Mouse (Mus musculus): ENCODE results near the gene Wwox.

The Wwox gene

GRCm38 (mm10) chr8:114847666-114848065 lies 408.2 kb downstream of the Wwox start:
- DNase-seq (ENCODE audit: inconsistent age in 2 of 2, low spot score in 1 of 2), result peak in 1 of 2 experiments; percentile 76

GRCm38 (mm10) chr8:114849461-114849860 lies 410.0 kb downstream of the Wwox start:
- no peak for DNase-seq (ENCODE audit: inconsistent age in 2 of 2, low spot score in 1 of 2)

GRCm38 (mm10) chr8:114850014-114850870 lies 410.8 kb downstream of the Wwox start:
- no peak for DNase-seq (ENCODE audit: inconsistent age in 2 of 2, low spot score in 1 of 2)

- no peak for DNase-seq (ENCODE audit: inconsistent age in 2 of 2, low spot score in 1 of 2)
Observed at GRCm38 (mm10) chr8:114853765-114854164, 414.3 kb downstream of the Wwox start.

- no peak for DNase-seq (ENCODE audit: inconsistent age in 2 of 2, low spot score in 1 of 2)
Observed at GRCm38 (mm10) chr8:114855833-114856232, 416.4 kb downstream of the Wwox start.

GRCm38 (mm10) chr8:114865911-114866310 lies 426.5 kb downstream of the Wwox start:
- peak in 1 of 2 experiments; percentile 35 for DNase-seq (ENCODE audit: inconsistent age in 2 of 2, low spot score in 1 of 2)

- no peak for DNase-seq (ENCODE audit: inconsistent age in 2 of 2, low spot score in 1 of 2)
Observed at GRCm38 (mm10) chr8:114869321-114869720, 429.9 kb downstream of the Wwox start.

GRCm38 (mm10) chr8:114870410-114870809 lies 431.0 kb downstream of the Wwox start:
- DNase-seq (ENCODE audit: inconsistent age in 2 of 2, low spot score in 1 of 2), result no peak

- DNase-seq (ENCODE audit: inconsistent age in 2 of 2, low spot score in 1 of 2), result no peak
Observed at GRCm38 (mm10) chr8:114872491-114872890, 433.0 kb downstream of the Wwox start.

- DNase-seq (ENCODE audit: inconsistent age in 2 of 2, low spot score in 1 of 2), result no peak
Observed at GRCm38 (mm10) chr8:114875161-114875560, 435.7 kb downstream of the Wwox start.

GRCm38 (mm10) chr8:114876161-114876611 lies 436.7 kb downstream of the Wwox start:
- DNase-seq (ENCODE audit: inconsistent age in 2 of 2, low spot score in 1 of 2), result peak in 1 of 2 experiments; percentile 71

GRCm38 (mm10) chr8:114876696-114877206 lies 437.3 kb downstream of the Wwox start:
- DNase-seq (ENCODE audit: inconsistent age in 2 of 2, low spot score in 1 of 2), result peak; percentile 46 to 71

- DNase-seq (ENCODE audit: inconsistent age in 2 of 2, low spot score in 1 of 2), result peak in 1 of 2 experiments; percentile 47
Observed at GRCm38 (mm10) chr8:114877234-114877633, 437.8 kb downstream of the Wwox start.

- peak in 1 of 2 experiments; percentile 29 for DNase-seq (ENCODE audit: inconsistent age in 2 of 2, low spot score in 1 of 2)
Observed at GRCm38 (mm10) chr8:114878449-114879276, 439.2 kb downstream of the Wwox start.

GRCm38 (mm10) chr8:114879277-114879568 lies 439.8 kb downstream of the Wwox start:
- no peak for DNase-seq (ENCODE audit: inconsistent age in 2 of 2, low spot score in 1 of 2)

- peak in 1 of 2 experiments; percentile 35 for DNase-seq (ENCODE audit: inconsistent age in 2 of 2, low spot score in 1 of 2)
Observed at GRCm38 (mm10) chr8:114879678-114880077, 440.2 kb downstream of the Wwox start.

GRCm38 (mm10) chr8:114880475-114881135 lies 441.1 kb downstream of the Wwox start:
- peak in 1 of 2 experiments; percentile 30 for DNase-seq (ENCODE audit: inconsistent age in 2 of 2, low spot score in 1 of 2)

GRCm38 (mm10) chr8:114881891-114882401 lies 442.5 kb downstream of the Wwox start:
- no peak for DNase-seq (ENCODE audit: inconsistent age in 2 of 2, low spot score in 1 of 2)

- DNase-seq (ENCODE audit: inconsistent age in 2 of 2, low spot score in 1 of 2), result no peak
Observed at GRCm38 (mm10) chr8:114882504-114882903, 443.0 kb downstream of the Wwox start.

- no peak for DNase-seq (ENCODE audit: inconsistent age in 2 of 2, low spot score in 1 of 2)
Observed at GRCm38 (mm10) chr8:114882936-114883606, 443.6 kb downstream of the Wwox start.

All from adrenal gland, adult (tissue).